Mouse (Mus musculus) forebrain, embryonic 12.5 days (tissue): ENCODE measurements around the gene Kank3. TPM values are rescaled to one million over a fixed set of nuclear protein-coding genes. Genes with fewer than 3 reads are reported as not detected.

Source experiments
- ATAC-seq: fragments of 200-750 bp; cut with Nextera tagmentation; 2 replicates; pipeline ENCODE4 v1.8.0; 2017; ENCODE audit warnings: moderate TSS enrichment; ENCODE audit not compliant: low FRiP score
- H3K27ac ChIP-seq: fragments of 300-500 bp; sonication (generic); 2 replicates; pipeline ENCODE4 v1.5.1; 2016; ENCODE audit warnings: mild to moderate bottlenecking
- H3K27me3 ChIP-seq: fragments of 300-500 bp; sonication (generic); 2 replicates; pipeline ENCODE4 v1.6.1; 2016; ENCODE audit warnings: mild to moderate bottlenecking
- H3K36me3 ChIP-seq: fragments of 300-500 bp; sonication (generic); replicated peaks from 2 replicates; pipeline ENCODE4 v1.6.1; 2016; ENCODE audit warnings: mild to moderate bottlenecking
- H3K4me1 ChIP-seq: fragments of 300-500 bp; sonication (generic); 2 replicates; pipeline ENCODE4 v1.6.1; 2016
- H3K4me2 ChIP-seq: fragments of 300-500 bp; sonication (generic); 2 replicates; pipeline ENCODE4 v1.6.1; 2016; ENCODE audit warnings: mild to moderate bottlenecking, moderate library complexity
- H3K4me3 ChIP-seq: fragments of 300-500 bp; sonication (generic); replicated peaks from 2 replicates; pipeline ENCODE4 v1.5.1; 2016; ENCODE audit warnings: mild to moderate bottlenecking
- H3K9ac ChIP-seq: fragments of 300-500 bp; sonication (generic); 2 replicates; pipeline ENCODE4 v1.6.1; 2016; ENCODE audit warnings: mild to moderate bottlenecking
- H3K9me3 ChIP-seq: fragments of 300-500 bp; sonication (generic); 2 replicates; pipeline ENCODE4 v1.6.1; 2016
- WGBS: fragments of 180-500 bp; shearing (Covaris S2); methylation state at CpG from one replicate; pipeline ENCODE4 v1.1.7; 2016; 5-methylcytosine and 5-hydroxymethylcytosine counted together
- polyA plus RNA-seq: library from polyadenylated mRNA; unstranded; fragments of >200 nt; fragmentation: Nextera tagmentation; extraction: Ambion mirVana; gene quantifications from 2 replicates; pipeline ENCODE4 v1.2.1, GENCODE M21; 2016

Kank3 gene
- polyA plus RNA-seq, 1 experiment from 2014 or later: 27.3 TPM

- ATAC-seq: no peak
- H3K9me3 ChIP-seq: no peaks in the 10 kb centered on the region
- peak overlapping the region; percentile 87 for H3K4me2 ChIP-seq
- no peaks in the 10 kb centered on the region for H3K36me3 ChIP-seq
- H3K9ac ChIP-seq: peak overlapping the region; percentile 58
- WGBS: 45% methylated on average over 4 of the region's 4 CpGs
- peaks cover 27% of the 10 kb centered on the region for H3K27me3 ChIP-seq
- peak overlapping the region; percentile 46; the same call in 1 of the 2 replicates for H3K4me3 ChIP-seq
- no peak overlapping the region for H3K27ac ChIP-seq
- peaks cover 22% of the 10 kb centered on the region for H3K4me1 ChIP-seq
These were observed 28.3 kb upstream of the Kank3 start for GRCm38 (mm10) chr17:33782067-33782466.

GRCm38 (mm10) chr17:33783408-33783807, 26.9 kb upstream of the Kank3 start:
- Histone ChIP-seq H3K4me2 (no peak overlapping the region), H3K27ac (no peak overlapping the region), H3K27me3 (peaks cover 27% of the 10 kb centered on the region), H3K9me3 (no peaks in the 10 kb centered on the region), H3K9ac (no peak overlapping the region), H3K4me1 (peaks cover 22% of the 10 kb centered on the region), H3K36me3 (no peaks in the 10 kb centered on the region), H3K4me3 (no peak overlapping the region)
- ATAC-seq: no peak

DNA sequence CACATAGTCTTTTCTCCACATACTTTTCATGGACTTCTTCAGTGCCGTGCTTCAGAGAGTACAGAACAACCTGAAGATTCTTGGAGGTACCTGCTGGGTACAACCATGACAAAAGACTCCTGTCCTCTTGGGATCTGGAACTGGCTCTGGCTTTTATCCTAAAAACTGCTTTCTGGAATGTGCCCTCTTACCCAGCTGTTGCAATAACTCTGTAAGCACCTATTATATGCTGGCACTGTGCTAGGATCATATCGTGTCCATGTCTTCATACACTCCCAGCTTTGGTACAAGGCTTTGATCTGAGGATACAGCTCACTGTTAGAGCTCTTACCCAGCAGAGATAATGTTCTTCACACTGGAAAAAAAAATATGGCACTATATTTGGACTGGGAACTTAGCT, 25.4 kb upstream of the Kank3 start:
- no peaks in the 10 kb centered on the region for H3K36me3 ChIP-seq
- no peak overlapping the region for H3K4me2 ChIP-seq
- no peak overlapping the region for H3K9ac ChIP-seq
- H3K27me3 ChIP-seq: peaks cover 27% of the 10 kb centered on the region
- WGBS: 87% methylated on average over 2 of the region's 2 CpGs
- no peaks in the 10 kb centered on the region for H3K9me3 ChIP-seq
- H3K4me3 ChIP-seq: no peak overlapping the region
- peaks cover 17% of the 10 kb centered on the region for H3K4me1 ChIP-seq
- ATAC-seq: no peak
- no peak overlapping the region for H3K27ac ChIP-seq

- Histone ChIP-seq H3K9ac (no peak overlapping the region), H3K27ac (no peak overlapping the region), H3K27me3 (peaks cover 16% of the 10 kb centered on the region), H3K4me1 (peaks cover 9% of the 10 kb centered on the region), H3K36me3 (no peaks in the 10 kb centered on the region), H3K9me3 (no peaks in the 10 kb centered on the region), H3K4me3 (no peak overlapping the region), H3K4me2 (no peak overlapping the region)
- 88% methylated on average over 18 of the region's 18 CpGs for WGBS
- ATAC-seq: no peak
These were observed 23.9 kb upstream of the Kank3 start for GRCm38 (mm10) chr17:33786375-33786774.

GRCm38 (mm10) chr17:33788732-33789131, 21.6 kb upstream of the Kank3 start:
- WGBS: 80% methylated on average over 4 of the region's 4 CpGs
- H3K4me1 ChIP-seq: no peaks in the 10 kb centered on the region
- H3K27me3 ChIP-seq: 0 out of 2 replicates have a peak, but pooled peaks cover under 1% of the 10 kb centered on the region
- H3K9me3 ChIP-seq: no peaks in the 10 kb centered on the region
- no peak overlapping the region for H3K27ac ChIP-seq
- H3K4me3 ChIP-seq: no peak overlapping the region
- H3K9ac ChIP-seq: no peak overlapping the region
- ATAC-seq: no peak
- no peaks in the 10 kb centered on the region for H3K36me3 ChIP-seq
- H3K4me2 ChIP-seq: no peak overlapping the region

DNA sequence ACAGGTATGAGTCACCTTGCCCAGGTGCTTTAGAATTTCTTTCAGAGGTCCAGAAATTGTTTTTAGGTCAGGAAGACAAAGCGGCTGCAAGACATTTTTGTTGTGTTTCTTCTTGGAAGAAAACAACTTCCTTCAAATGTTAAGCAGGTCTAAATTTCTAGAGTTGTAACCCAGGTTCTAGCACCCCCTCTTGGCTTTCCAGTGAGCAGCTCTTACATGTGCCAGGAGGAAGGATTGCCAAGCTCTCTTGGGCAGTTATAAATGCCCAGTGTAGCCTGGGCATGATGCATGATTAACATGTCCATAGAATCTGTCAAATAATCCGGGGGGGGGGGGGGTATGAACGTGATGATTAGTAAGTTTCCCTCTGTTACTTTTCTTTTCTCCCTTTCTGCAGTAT, 12.0 kb upstream of the Kank3 start:
- H3K27me3 ChIP-seq: no peaks in the 10 kb centered on the region
- WGBS: 53% methylated on average over 3 of the region's 3 CpGs
- no peaks in the 10 kb centered on the region for H3K9me3 ChIP-seq
- no peak for ATAC-seq
- no peak overlapping the region for H3K27ac ChIP-seq
- H3K4me1 ChIP-seq: no peaks in the 10 kb centered on the region
- H3K9ac ChIP-seq: no peak overlapping the region
- no peak overlapping the region for H3K4me2 ChIP-seq
- no peaks in the 10 kb centered on the region for H3K36me3 ChIP-seq
- H3K4me3 ChIP-seq: no peak overlapping the region

DNA sequence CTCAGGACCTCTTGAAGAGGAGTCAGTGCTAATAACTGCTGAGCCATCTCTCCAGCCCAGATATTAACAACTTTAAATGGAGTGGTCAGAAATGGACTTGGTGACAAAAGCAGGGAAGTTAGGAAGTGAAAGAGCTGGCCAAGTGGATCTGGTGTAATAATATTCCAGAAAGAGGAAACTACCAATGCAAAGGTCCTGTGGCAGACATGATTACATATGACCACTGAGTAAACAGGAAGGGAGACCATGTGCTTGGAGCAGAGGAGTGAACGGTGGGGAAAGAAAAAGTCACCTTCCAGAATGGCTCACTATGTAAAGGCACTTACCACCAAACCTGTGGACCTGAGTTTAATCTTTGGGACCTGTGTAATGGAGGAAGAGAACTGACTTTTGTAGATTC, 11.0 kb upstream of the Kank3 start:
- no peaks in the 10 kb centered on the region for H3K9me3 ChIP-seq
- ATAC-seq: no peak
- WGBS: 63% methylated on average over 1 of the region's 1 CpGs

DNA sequence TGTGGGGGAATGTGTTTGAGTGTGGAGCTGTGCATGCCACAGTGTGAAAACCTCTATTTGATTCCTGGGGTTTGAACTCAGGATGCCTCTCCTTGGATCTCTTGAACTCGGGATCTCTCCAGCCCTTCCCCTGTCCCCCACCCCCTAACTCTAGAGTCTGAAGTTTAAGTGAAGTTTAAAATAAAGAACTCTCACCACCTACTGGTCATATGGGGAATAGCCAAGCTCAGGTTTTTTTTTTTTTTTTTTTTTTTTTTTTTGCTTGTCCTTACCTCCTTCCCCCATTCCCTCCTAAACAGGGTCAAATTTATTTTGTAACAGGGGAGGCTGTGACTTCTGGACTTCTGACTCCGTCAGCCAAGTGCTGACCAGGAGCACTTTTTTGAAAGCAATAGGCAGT, 8.1 kb upstream of the Kank3 start:
- Histone ChIP-seq H3K4me3 (no peak overlapping the region), H3K9ac (no peak overlapping the region), H3K27ac (no peak overlapping the region), H3K9me3 (no peaks in the 10 kb centered on the region), H3K4me1 (no peaks in the 10 kb centered on the region), H3K4me2 (no peak overlapping the region), H3K27me3 (peaks cover 4% of the 10 kb centered on the region; the same call in 1 of the 2 replicates), H3K36me3 (no peaks in the 10 kb centered on the region)
- no peak for ATAC-seq
- WGBS: 3% methylated on average over 2 of the region's 2 CpGs

More for the DNA sequence above, 11.0 kb upstream of the Kank3 start:
- H3K9ac ChIP-seq: no peak overlapping the region
- H3K4me3 ChIP-seq: no peak overlapping the region
- no peaks in the 10 kb centered on the region for H3K27me3 ChIP-seq
- no peak overlapping the region for H3K27ac ChIP-seq
- no peak overlapping the region for H3K4me2 ChIP-seq
- H3K36me3 ChIP-seq: no peaks in the 10 kb centered on the region
- H3K4me1 ChIP-seq: no peaks in the 10 kb centered on the region

DNA sequence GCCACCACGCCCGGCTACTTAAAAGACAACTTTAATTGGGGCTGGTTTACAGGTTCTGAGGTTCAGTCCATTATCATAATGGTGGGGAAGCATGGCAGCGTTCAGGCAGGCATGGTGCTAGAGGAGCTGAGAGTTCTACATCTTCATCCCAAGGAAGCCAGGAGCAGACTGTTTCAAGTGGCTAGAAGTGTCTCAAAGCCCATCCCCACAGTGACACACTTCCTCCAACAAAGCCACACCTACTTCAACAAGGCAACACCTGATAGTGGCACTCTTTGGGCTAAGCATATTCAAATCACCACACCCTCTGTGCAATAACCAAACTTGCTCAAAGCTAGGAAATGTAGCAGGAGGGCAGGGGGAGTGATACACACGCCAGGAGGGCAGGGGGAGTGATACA, 6.1 kb upstream of the Kank3 start:
- no peak for ATAC-seq
- H3K27ac ChIP-seq: no peak overlapping the region
- no peaks in the 10 kb centered on the region for H3K9me3 ChIP-seq
- no peaks in the 10 kb centered on the region for H3K36me3 ChIP-seq
- no peak overlapping the region for H3K9ac ChIP-seq
- 62% methylated on average over 4 of the region's 4 CpGs for WGBS
- H3K4me1 ChIP-seq: no peaks in the 10 kb centered on the region
- H3K27me3 ChIP-seq: peaks cover 5% of the 10 kb centered on the region; the same call in 1 of the 2 replicates
- H3K4me2 ChIP-seq: no peak overlapping the region
- H3K4me3 ChIP-seq: no peak overlapping the region

DNA sequence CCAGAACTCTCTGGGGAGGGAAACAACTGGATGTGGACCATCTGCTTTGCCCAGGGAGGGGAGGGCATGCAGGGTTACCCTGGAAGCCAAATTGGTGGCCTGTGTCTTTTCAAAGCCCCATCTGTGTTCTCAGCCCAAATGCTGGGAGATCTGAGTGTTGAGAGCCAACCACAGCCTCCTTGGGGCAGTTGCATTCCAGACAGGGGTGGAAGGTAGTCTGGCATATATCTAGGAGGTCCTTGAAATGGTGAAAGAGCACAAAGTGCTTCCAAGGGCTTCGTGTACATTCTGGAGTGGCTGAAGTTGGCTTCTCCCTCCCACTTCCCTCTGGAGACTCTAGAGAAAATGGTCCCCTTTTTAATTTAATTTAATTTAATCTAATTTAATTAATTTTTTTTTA, 5.6 kb upstream of the Kank3 start:
- Histone ChIP-seq H3K4me2 (no peak overlapping the region), H3K9ac (no peak overlapping the region), H3K36me3 (no peaks in the 10 kb centered on the region), H3K27ac (no peak overlapping the region), H3K4me1 (no peaks in the 10 kb centered on the region), H3K27me3 (peaks cover 5% of the 10 kb centered on the region; the same call in 1 of the 2 replicates), H3K4me3 (no peak overlapping the region), H3K9me3 (no peaks in the 10 kb centered on the region)
- 57% methylated on average over 1 of the region's 1 CpGs for WGBS
- no peak for ATAC-seq

DNA sequence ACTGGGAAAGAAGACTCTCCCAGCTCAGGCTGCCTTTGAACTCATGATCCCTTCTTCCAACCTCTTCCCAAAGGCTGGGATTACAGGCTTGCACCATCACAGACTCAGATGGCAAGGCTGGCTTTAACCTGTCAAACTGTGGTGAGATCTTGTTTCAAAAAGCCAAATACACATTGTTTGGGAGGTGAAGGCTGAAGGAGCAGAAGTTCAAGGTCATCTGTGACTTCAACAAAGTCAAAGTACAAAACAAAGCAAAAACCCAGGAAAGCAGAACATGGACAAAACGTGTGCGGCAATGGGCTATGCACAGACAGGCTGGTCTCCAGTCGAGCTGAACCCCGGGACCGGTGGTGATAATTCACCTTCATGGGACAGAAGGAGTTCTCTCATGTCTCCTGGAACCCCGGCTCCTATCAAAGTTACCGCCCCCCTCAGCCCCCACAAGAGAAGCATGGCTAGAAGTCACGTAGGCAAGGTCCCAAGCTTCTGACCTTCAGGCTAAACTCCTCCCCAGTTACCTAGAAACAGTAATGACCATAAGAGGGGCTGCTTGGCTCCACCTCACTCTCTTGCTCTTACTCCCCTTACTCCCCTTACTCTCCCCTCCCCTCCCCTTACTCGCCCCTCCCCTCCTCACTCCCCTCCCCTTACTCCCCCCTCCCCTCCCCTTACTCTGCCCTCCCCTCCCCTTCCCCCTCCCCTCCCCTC, 3.0 kb upstream of the Kank3 start:
- Histone ChIP-seq H3K4me3 (no peak overlapping the region), H3K9ac (no peak overlapping the region), H3K9me3 (no peaks in the 10 kb centered on the region), H3K4me2 (no peak overlapping the region), H3K4me1 (peaks cover 10% of the 10 kb centered on the region), H3K27ac (no peak overlapping the region), H3K36me3 (no peaks in the 10 kb centered on the region), H3K27me3 (peaks cover 20% of the 10 kb centered on the region)
- 71% methylated on average over 8 of the region's 9 CpGs for WGBS
- no peak for ATAC-seq

GRCm38 (mm10) chr17:33808192-33808591, 2.1 kb upstream of the Kank3 start:
- Histone ChIP-seq H3K27me3 (peaks cover 21% of the 10 kb centered on the region), H3K4me2 (no peak overlapping the region), H3K9me3 (no peaks in the 10 kb centered on the region), H3K4me3 (no peak overlapping the region), H3K36me3 (no peaks in the 10 kb centered on the region), H3K27ac (no peak overlapping the region), H3K9ac (no peak overlapping the region), H3K4me1 (peaks cover 10% of the 10 kb centered on the region)
- 46% methylated on average over 10 of the region's 10 CpGs for WGBS
- no peak for ATAC-seq

GRCm38 (mm10) chr17:33811142-33811516, 810 bp downstream of the Kank3 start:
- H3K4me3 ChIP-seq: peak overlapping the region; percentile 49
- no peaks in the 10 kb centered on the region for H3K9me3 ChIP-seq
- peaks cover 10% of the 10 kb centered on the region for H3K4me1 ChIP-seq
- 0 out of 2 replicates have a peak overlapping the region, but pooled peaks have one; percentile 48 for H3K9ac ChIP-seq
- no peak for ATAC-seq
- peaks cover 21% of the 10 kb centered on the region for H3K27me3 ChIP-seq
- H3K36me3 ChIP-seq: no peaks in the 10 kb centered on the region
- no peak overlapping the region for H3K27ac ChIP-seq
- H3K4me2 ChIP-seq: peak overlapping the region; percentile 76
- 24% methylated on average over 7 of the region's 7 CpGs for WGBS
